Mouse (Mus musculus) CH12.LX (cell line): ENCODE results near the gene Aox1. TPM values are rescaled to one million over a fixed set of nuclear protein-coding genes. Genes with fewer than 3 reads are reported as not detected.

Source experiments
- DNase-seq: peaks from one replicate; pipeline ENCODE4 v3.0.0-alpha.2; 2013; ENCODE audit errors: extremely low read depth
- H3K27ac ChIP-seq: 2 replicates; pipeline ENCODE4 v1.5.1; 2012; ENCODE audit warnings: low read depth, mild to moderate bottlenecking, control low read depth, moderate library complexity; ENCODE audit not compliant: insufficient read depth
- H3K27me3 ChIP-seq: replicated peaks from 2 replicates; pipeline ENCODE3; 2012; ENCODE audit warnings: inconsistent platforms
- H3K36me3 ChIP-seq, 2 experiments: replicated peaks in 1 of 2; 2 replicates each; pipeline versions ENCODE3 to v1.6.1; 2012; ENCODE audit warnings: inconsistent platforms in 1 of 2, low read length in 1 of 2, mild to moderate bottlenecking in 1 of 2, mixed read lengths in 1 of 2, moderate library complexity in 1 of 2; ENCODE audit not compliant: control insufficient read depth in 1 of 2, insufficient read depth in 1 of 2
- H3K4me1 ChIP-seq, 2 experiments: 2 replicates each; pipeline ENCODE4 v1.6.1; 2012; ENCODE audit warnings: inconsistent platforms in 1 of 2, moderate library complexity in 1 of 2; ENCODE audit not compliant: insufficient read depth in 2 of 2, control insufficient read depth in 1 of 2
- H3K4me2 ChIP-seq: 2 replicates; pipeline ENCODE4 v1.6.1; 2012; ENCODE audit warnings: low read depth, mild to moderate bottlenecking, control low read depth; ENCODE audit not compliant: poor library complexity, insufficient read depth, severe bottlenecking
- H3K4me3 ChIP-seq, 3 experiments: fragments of 150-350 bp in 1 of 3; sonication (generic) in 1 of 3; replicated peaks in 1 of 3; 2 replicates each; pipeline versions ENCODE3 to v1.5.1; 2011 to 2012; ENCODE audit warnings: low read depth in 2 of 3, low read length in 2 of 3, mild to moderate bottlenecking in 2 of 3, moderate library complexity in 2 of 3, control low read depth in 1 of 3, improper control_type of control experiment in 1 of 3, inconsistent platforms in 1 of 3, mixed read lengths in 1 of 3; ENCODE audit not compliant: poor library complexity in 1 of 3
- H3K79me2 ChIP-seq: replicated peaks from 2 replicates; pipeline ENCODE4 v1.6.1; 2012; ENCODE audit warnings: mild to moderate bottlenecking, moderate library complexity; ENCODE audit not compliant: control insufficient read depth, poor library complexity, insufficient read depth, severe bottlenecking; ENCODE audit errors: extremely low read depth
- H3K9ac ChIP-seq: 2 replicates; pipeline ENCODE4 v1.6.1; 2012; ENCODE audit warnings: low read depth, mild to moderate bottlenecking, control low read depth, moderate library complexity; ENCODE audit not compliant: insufficient read depth
- H3K9me3 ChIP-seq: replicated peaks from 2 replicates; pipeline ENCODE3; 2012; ENCODE audit warnings: low read length, inconsistent platforms, mixed read lengths
- BHLHE40 ChIP-seq: IDR thresholded peaks from 2 replicates; pipeline ENCODE4 v1.6.1; 2011; ENCODE audit warnings: mild to moderate bottlenecking, low read depth, low read length, improper control_type of control experiment
- CHD1 ChIP-seq: IDR thresholded peaks from 2 replicates; pipeline ENCODE4 v1.6.1; 2012; ENCODE audit warnings: low read depth, low read length, improper control_type of control experiment, inconsistent platforms
- CTCF ChIP-seq, 2 experiments: IDR thresholded peaks in 1 of 2; conservative IDR thresholded peaks in 1 of 2; 2 replicates each; pipeline ENCODE4 v1.5.1; 2011 to 2012; ENCODE audit warnings: low read depth in 2 of 2, low read length in 2 of 2, improper control_type of control experiment in 1 of 2, inconsistent platforms in 1 of 2, mild to moderate bottlenecking in 1 of 2, moderate library complexity in 1 of 2
- ELF1 ChIP-seq: IDR thresholded peaks from 2 replicates; pipeline ENCODE4 v1.6.1; 2014; ENCODE audit warnings: low read depth, mild to moderate bottlenecking, inconsistent platforms, low read length, improper control_type of control experiment
- EP300 ChIP-seq: IDR thresholded peaks from 2 replicates; pipeline ENCODE4 v1.6.1; 2011; ENCODE audit warnings: low read length, improper control_type of control experiment
- GABPA ChIP-seq: IDR thresholded peaks from 2 replicates; pipeline ENCODE4 v1.6.1; 2012; ENCODE audit warnings: low read depth, low read length, improper control_type of control experiment, inconsistent platforms; ENCODE audit not compliant: insufficient replicate concordance
- KAT2A ChIP-seq: IDR thresholded peaks from 2 replicates; pipeline ENCODE4 v1.6.1; 2012; ENCODE audit warnings: low read length, improper control_type of control experiment, inconsistent platforms; ENCODE audit not compliant: insufficient replicate concordance
- MAX ChIP-seq: IDR thresholded peaks from 2 replicates; pipeline ENCODE4 v1.6.1; 2011; ENCODE audit warnings: low read length, improper control_type of control experiment
- MAZ ChIP-seq: IDR thresholded peaks from 2 replicates; pipeline ENCODE4 v1.6.1; 2012; ENCODE audit warnings: low read depth, mild to moderate bottlenecking, inconsistent platforms, low read length, improper control_type of control experiment, moderate library complexity
- MXI1 ChIP-seq: IDR thresholded peaks from 2 replicates; pipeline ENCODE4 v1.6.1; 2011; ENCODE audit warnings: mild to moderate bottlenecking, low read depth, low read length, improper control_type of control experiment
- MYC ChIP-seq: IDR thresholded peaks from 2 replicates; pipeline ENCODE4 v1.6.1; 2011; ENCODE audit warnings: low read depth, mild to moderate bottlenecking, improper control_type of control experiment, low read length
- NRF1 ChIP-seq: IDR thresholded peaks from 2 replicates; pipeline ENCODE4 v1.6.1; 2014; ENCODE audit warnings: low read depth, mild to moderate bottlenecking, inconsistent platforms, low read length, improper control_type of control experiment, moderate library complexity
- POLR2AphosphoS2 ChIP-seq: IDR thresholded peaks from 2 replicates; pipeline ENCODE4 v1.6.1; 2011; ENCODE audit warnings: low read depth, low read length, improper control_type of control experiment
- RAD21 ChIP-seq: IDR thresholded peaks from 2 replicates; pipeline ENCODE4 v1.6.1; 2011; ENCODE audit warnings: low read depth, mild to moderate bottlenecking, low read length, improper control_type of control experiment, moderate library complexity
- RCOR1 ChIP-seq: conservative IDR thresholded peaks from 2 replicates; pipeline ENCODE4 v1.6.1; 2012; ENCODE audit warnings: low read depth, mild to moderate bottlenecking, inconsistent platforms, low read length, improper control_type of control experiment
- SMC3 ChIP-seq: IDR thresholded peaks from 2 replicates; pipeline ENCODE4 v1.6.1; 2011; ENCODE audit warnings: low read depth, low read length, improper control_type of control experiment
- TCF12 ChIP-seq: IDR thresholded peaks from 2 replicates; pipeline ENCODE4 v1.6.1; 2014; ENCODE audit warnings: low read depth, mild to moderate bottlenecking, inconsistent platforms, low read length, improper control_type of control experiment
- UBTF ChIP-seq: IDR thresholded peaks from 2 replicates; pipeline ENCODE4 v1.6.1; 2012; ENCODE audit warnings: low read depth, mild to moderate bottlenecking, inconsistent platforms, low read length, improper control_type of control experiment, moderate library complexity
- USF1 ChIP-seq: IDR thresholded peaks from 2 replicates; pipeline ENCODE4 v1.6.1; 2014; ENCODE audit warnings: low read depth, mild to moderate bottlenecking, inconsistent platforms, low read length, improper control_type of control experiment
- ZC3H11A ChIP-seq: IDR thresholded peaks from 2 replicates; pipeline ENCODE4 v1.6.1; 2012; ENCODE audit warnings: low read depth, mild to moderate bottlenecking, inconsistent platforms, low read length, improper control_type of control experiment
- ZMIZ1 ChIP-seq: IDR thresholded peaks from 2 replicates; pipeline ENCODE4 v1.6.1; 2012; ENCODE audit warnings: low read depth, mild to moderate bottlenecking, inconsistent platforms, low read length, improper control_type of control experiment
- ZNF384 ChIP-seq: IDR thresholded peaks from 2 replicates; pipeline ENCODE4 v1.6.1; 2012; ENCODE audit warnings: low read depth, low read length, improper control_type of control experiment, inconsistent platforms
- dilution Hi-C: fragments of 300-500 bp; cut with MboI; formaldehyde crosslinking; loops from 2 replicates; pipeline ENCODE4 v1.14.3; 2020; ENCODE audit warnings: low sequenced_read_pairs; ENCODE audit not compliant: extremely low pct_unique_long_range_greater_than_20kb, extremely low pct_ligation_motif_present
- in situ Hi-C: fragments of 300-500 bp; cut with MboI; formaldehyde crosslinking; loops from 3 replicates; pipeline ENCODE4 v1.14.3; 2019; ENCODE audit warnings: low sequenced_read_pairs, low pct_ligation_motif_present, low pct_unique_long_range_greater_than_20kb, mixed read lengths
- polyA plus RNA-seq: library from polyadenylated mRNA; unstranded; fragments of >175 nt; gene quantifications from 2 replicates; pipeline ENCODE4 v1.2.1, GENCODE M21; 2012; ENCODE audit warnings: low read depth; ENCODE audit not compliant: insufficient read length
- total RNA-seq, 2 experiments: library from RNA; depleted of rRNA; stranded (reverse); fragments of 300-350 nt in 1 of 2; fragments of >200 nt in 1 of 2; gene quantifications; 2 replicates each; pipeline ENCODE4 v1.2.3; 2012 to 2014

Aox1 gene
- total and polyA plus RNA-seq, 3 experiments: 0.15 to 0.40 TPM; not detected in 1

- in situ Hi-C loops: no loop called here
- H3K36me3 ChIP-seq: no peaks in the 10 kb centered on the region
- H3K27ac ChIP-seq: no peak overlapping the region
- H3K4me3 ChIP-seq: no peak overlapping the region
- H3K9ac ChIP-seq: no peak overlapping the region
- H3K4me2 ChIP-seq: no peak overlapping the region
- dilution Hi-C loops: no loop called here
- H3K27me3 ChIP-seq: no peaks in the 10 kb centered on the region
- DNase-seq: no peak
- TF ChIP-seq RAD21 (peak; percentile 65), ZC3H11A (no peak), CTCF (conservative IDR thresholded peaks at IDR 0.05 in 1 of 2, IDR thresholded peaks at IDR 0.05 in 1 of 2; ENCODE audit: low read depth in 2 of 2, low read length in 2 of 2) (peak; percentile 21 to 70; a peak in 3 of 4 replicates), SMC3 (peak; percentile 61), BHLHE40 (no peak), CHD1 (no peak), MYC (no peak), ZNF384 (no peak), GABPA (no peak), ELF1 (no peak), RCOR1 (no peak)
- H3K79me2 ChIP-seq: no peaks in the 10 kb centered on the region
- H3K4me1 ChIP-seq: peaks cover 0 to 2% of the 10 kb centered on the region in 2 experiments; a peak in 1 of 4 replicates
- H3K9me3 ChIP-seq: no peaks in the 10 kb centered on the region
Observed at GRCm38 (mm10) chr1:58079689-58080088, 50.0 kb downstream of the Aox1 start.

GRCm38 (mm10) chr1:58080446-58080845 lies 50.7 kb downstream of the Aox1 start:
- dilution Hi-C loops (no loop called here), in situ Hi-C loops (no loop called here)
- H3K36me3 ChIP-seq: no peaks in the 10 kb centered on the region
- no peak overlapping the region for H3K4me2 ChIP-seq
- no peak overlapping the region for H3K27ac ChIP-seq
- peaks cover 0 to 9% of the 10 kb centered on the region in 2 experiments; a peak in 2 of 4 replicates for H3K4me1 ChIP-seq
- no peak for TF ChIP-seq UBTF
- TF ChIP-seq NRF1: no peak
- TF ChIP-seq ZMIZ1: no peak
- no peak for TF ChIP-seq POLR2AphosphoS2
- no peak for TF ChIP-seq CTCF (conservative IDR thresholded peaks at IDR 0.05 in 1 of 2, IDR thresholded peaks at IDR 0.05 in 1 of 2; ENCODE audit: low read depth in 2 of 2, low read length in 2 of 2)
- no peak for TF ChIP-seq ZNF384
- no peak for TF ChIP-seq USF1
- no peak for TF ChIP-seq SMC3
- no peak for TF ChIP-seq MAZ
- no peak for TF ChIP-seq KAT2A
- TF ChIP-seq BHLHE40: no peak
- TF ChIP-seq MAX: no peak
- TF ChIP-seq EP300: no peak
- no peak for TF ChIP-seq TCF12
- no peak for TF ChIP-seq MXI1
- H3K9ac ChIP-seq: no peak overlapping the region
- no peak for DNase-seq
- no peaks in the 10 kb centered on the region for H3K9me3 ChIP-seq
- no peak overlapping the region for H3K4me3 ChIP-seq
- H3K79me2 ChIP-seq: no peaks in the 10 kb centered on the region
- no peaks in the 10 kb centered on the region for H3K27me3 ChIP-seq
